Mouse (Mus musculus) embryonic facial prominence, embryonic 11.5 days (tissue): Measurements from ENCODE around the gene Nfatc2. TPM values are rescaled to one million over a fixed set of nuclear protein-coding genes. Genes with fewer than 3 reads are reported as not detected.
A peak's percentile ranks its signal among the peaks of the same experiment; 100 is the strongest.

Experiments used
- ATAC-seq: fragments of 200-750 bp; cut with Nextera tagmentation; replicated peaks from 2 replicates; pipeline ENCODE4 v1.8.0; 2017; ENCODE audit warnings: low read depth; ENCODE audit not compliant: insufficient number of reproducible peaks, low FRiP score, low TSS enrichment
- DNase-seq: peaks from one replicate; pipeline ENCODE4 v3.0.0-alpha.2; 2015; ENCODE audit warnings: low spot score
- H3K27ac ChIP-seq: fragments of 300-500 bp; sonication (generic); replicated peaks from 2 replicates; pipeline ENCODE4 v1.5.1; 2014; ENCODE audit warnings: mild to moderate bottlenecking, low read depth, low read length, control low read depth
- H3K27me3 ChIP-seq: fragments of 300-500 bp; sonication (generic); 2 replicates; pipeline ENCODE4 v1.6.1; 2014; ENCODE audit warnings: mild to moderate bottlenecking, low read length, moderate library complexity, mixed read lengths; ENCODE audit not compliant: control insufficient read depth, insufficient read depth
- H3K36me3 ChIP-seq: fragments of 300-500 bp; sonication (generic); replicated peaks from 2 replicates; pipeline ENCODE4 v1.6.1; 2014; ENCODE audit warnings: low read depth, mild to moderate bottlenecking, low read length, moderate library complexity, mixed read lengths; ENCODE audit not compliant: control insufficient read depth, insufficient read depth
- H3K4me1 ChIP-seq: fragments of 300-500 bp; sonication (generic); 2 replicates; pipeline ENCODE4 v1.6.1; 2014; ENCODE audit warnings: low read length, mixed read lengths; ENCODE audit not compliant: control insufficient read depth, insufficient read depth
- H3K4me2 ChIP-seq: fragments of 300-500 bp; sonication (generic); 2 replicates; pipeline ENCODE4 v1.6.1; 2014; ENCODE audit warnings: low read depth, mild to moderate bottlenecking, control low read depth, low read length, moderate library complexity
- H3K4me3 ChIP-seq: fragments of 300-500 bp; sonication (generic); 2 replicates; pipeline ENCODE4 v1.5.1; 2014; ENCODE audit warnings: low read depth, low read length, control low read depth
- H3K9ac ChIP-seq: fragments of 300-500 bp; sonication (generic); replicated peaks from 2 replicates; pipeline ENCODE4 v1.6.1; 2014; ENCODE audit warnings: mild to moderate bottlenecking, control low read depth, low read length
- H3K9me3 ChIP-seq: fragments of 300-500 bp; sonication (generic); replicated peaks from 2 replicates; pipeline ENCODE4 v1.6.1; 2016; ENCODE audit warnings: mild to moderate bottlenecking, low read length, inconsistent platforms, mixed read lengths; ENCODE audit not compliant: control insufficient read depth
- WGBS: fragments of 180-500 bp; shearing (Covaris S2); extraction: QIAGEN DNeasy Blood & Tissue Kit; methylation state at CpG from one replicate; pipeline ENCODE4 v1.1.7; 2014; 5-methylcytosine and 5-hydroxymethylcytosine counted together
- polyA plus RNA-seq: library from polyadenylated mRNA; unstranded; fragments of >200 nt; fragmentation: Nextera tagmentation; extraction: Ambion mirVana; gene quantifications from 2 replicates; pipeline ENCODE4 v1.2.1, GENCODE M21; 2014

Gene Nfatc2
- polyA plus RNA-seq, 1 experiment from 2014 or later, result 0.87 TPM

DNA sequence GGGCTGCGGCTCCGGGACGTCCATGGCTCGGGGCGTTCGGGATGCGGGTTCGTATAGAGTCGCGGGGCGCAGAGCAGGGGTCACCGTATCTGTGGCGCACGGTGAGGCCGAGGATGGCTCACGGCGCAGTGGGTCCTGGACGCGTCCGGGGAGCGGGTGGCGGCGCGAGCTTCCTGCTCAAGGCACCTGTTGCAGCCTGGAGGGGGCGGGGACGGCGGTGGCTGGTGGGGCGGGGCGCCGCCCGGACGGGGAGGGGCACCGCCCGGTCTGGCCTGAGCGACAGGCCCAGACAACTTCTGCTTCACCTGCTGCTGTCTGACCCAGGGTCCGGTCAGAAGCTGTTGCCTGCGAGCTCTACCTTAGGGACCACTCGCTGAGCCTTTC is 11.3 kb downstream of the Nfatc2 start:
- DNase-seq, result peak; percentile 25

GRCm38 (mm10) chr2:168589368-168590167 is 11.9 kb downstream of the Nfatc2 start:
- 6% methylated on average over 21 of the region's 21 CpGs for WGBS
- H3K4me2 ChIP-seq, result peak overlapping the region; percentile 68
- H3K4me3 ChIP-seq, result peak overlapping the region; percentile 40
- H3K9ac ChIP-seq, result peak overlapping the region; percentile 32; the same call in 1 of the 2 replicates
- H3K9me3 ChIP-seq, result no peaks in the 10 kb centered on the region
- peaks cover 22% of the 10 kb centered on the region for H3K27me3 ChIP-seq
- no peaks in the 10 kb centered on the region for H3K36me3 ChIP-seq
- no peak overlapping the region for H3K27ac ChIP-seq
- no peak for ATAC-seq
- DNase-seq, result no peak
- H3K4me1 ChIP-seq, result peaks cover 6% of the 10 kb centered on the region; the same call in 1 of the 2 replicates

More for the DNA sequence above, 11.3 kb downstream of the Nfatc2 start:
- Histone ChIP-seq H3K9me3 (no peaks in the 10 kb centered on the region), H3K9ac (peak overlapping the region; percentile 32), H3K4me3 (peak overlapping the region; percentile 40), H3K27me3 (peaks cover 22% of the 10 kb centered on the region), H3K27ac (no peak overlapping the region), H3K4me2 (peak overlapping the region; percentile 68), H3K4me1 (peaks cover 6% of the 10 kb centered on the region; the same call in 1 of the 2 replicates), H3K36me3 (no peaks in the 10 kb centered on the region)
- ATAC-seq, result no peak
- under 1% methylated on average over 24 of the region's 38 CpGs for WGBS

GRCm38 (mm10) chr2:168588591-168589367 is 12.7 kb downstream of the Nfatc2 start:
- peaks cover 6% of the 10 kb centered on the region; the same call in 1 of the 2 replicates for H3K4me1 ChIP-seq
- ATAC-seq (no peak), DNase-seq (no peak)
- 61% methylated on average over 11 of the region's 11 CpGs for WGBS
- no peaks in the 10 kb centered on the region for H3K36me3 ChIP-seq
- H3K27ac ChIP-seq, result no peak overlapping the region
- no peak overlapping the region for H3K9ac ChIP-seq
- no peaks in the 10 kb centered on the region for H3K9me3 ChIP-seq
- no peak overlapping the region for H3K4me3 ChIP-seq
- H3K4me2 ChIP-seq, result no peak overlapping the region
- H3K27me3 ChIP-seq, result peaks cover 22% of the 10 kb centered on the region

DNA sequence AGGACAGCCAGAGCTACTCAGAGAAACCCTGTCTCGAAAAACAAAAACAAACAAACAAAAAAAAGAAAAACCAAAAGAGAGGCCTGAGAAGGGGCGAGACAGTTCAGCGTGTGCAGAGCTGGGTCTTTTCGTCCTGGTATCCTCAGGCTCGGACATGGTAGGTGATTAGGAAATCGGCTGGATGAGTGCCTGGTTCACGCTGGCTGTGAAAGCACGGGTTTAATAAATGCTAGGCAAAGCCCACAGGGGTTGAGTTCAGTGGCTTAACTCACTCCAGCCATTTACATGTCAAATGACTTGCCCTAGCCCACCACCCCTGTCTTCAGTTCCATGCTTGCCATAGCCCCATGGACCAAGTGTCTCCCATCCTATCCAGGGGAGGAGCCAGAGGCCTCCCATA is 14.3 kb downstream of the Nfatc2 start:
- no peak overlapping the region for H3K27ac ChIP-seq
- H3K36me3 ChIP-seq, result no peaks in the 10 kb centered on the region
- no peak overlapping the region for H3K9ac ChIP-seq
- ATAC-seq (no peak), DNase-seq (no peak)
- WGBS, result 80% methylated on average over 8 of the region's 8 CpGs
- H3K4me2 ChIP-seq, result no peak overlapping the region
- H3K4me1 ChIP-seq, result peaks cover 6% of the 10 kb centered on the region; the same call in 1 of the 2 replicates
- no peak overlapping the region for H3K4me3 ChIP-seq
- H3K27me3 ChIP-seq, result peaks cover 22% of the 10 kb centered on the region
- no peaks in the 10 kb centered on the region for H3K9me3 ChIP-seq

- WGBS, result 90% methylated on average over 12 of the region's 12 CpGs
- H3K4me1 ChIP-seq, result peaks cover 6% of the 10 kb centered on the region; the same call in 1 of the 2 replicates
- no peaks in the 10 kb centered on the region for H3K36me3 ChIP-seq
- DNase-seq (no peak), ATAC-seq (no peak)
- H3K9ac ChIP-seq, result no peak overlapping the region
- H3K4me2 ChIP-seq, result no peak overlapping the region
- H3K27ac ChIP-seq, result no peak overlapping the region
- peaks cover 22% of the 10 kb centered on the region for H3K27me3 ChIP-seq
- no peaks in the 10 kb centered on the region for H3K9me3 ChIP-seq
- no peak overlapping the region for H3K4me3 ChIP-seq
Measured at GRCm38 (mm10) chr2:168586512-168586911, 14.9 kb downstream of the Nfatc2 start.

- no peak for DNase-seq
- H3K36me3 ChIP-seq, result no peaks in the 10 kb centered on the region
- WGBS, result 74% methylated on average over 6 of the region's 6 CpGs
- no peak overlapping the region for H3K9ac ChIP-seq
- peaks cover 9% of the 10 kb centered on the region for H3K27me3 ChIP-seq
- no peak overlapping the region for H3K4me2 ChIP-seq
- no peak overlapping the region for H3K27ac ChIP-seq
- H3K4me3 ChIP-seq, result no peak overlapping the region
- ATAC-seq, result no peak
- H3K4me1 ChIP-seq, result peaks cover 11% of the 10 kb centered on the region
- H3K9me3 ChIP-seq, result no peaks in the 10 kb centered on the region
Measured at GRCm38 (mm10) chr2:168584857-168585256, 16.6 kb downstream of the Nfatc2 start.

GRCm38 (mm10) chr2:168584408-168584807 is 17.0 kb downstream of the Nfatc2 start:
- H3K36me3 ChIP-seq, result no peaks in the 10 kb centered on the region
- WGBS, result 68% methylated on average over 8 of the region's 8 CpGs

GRCm38 (mm10) chr2:168583084-168583483 is 18.4 kb downstream of the Nfatc2 start:
- no peak overlapping the region for H3K9ac ChIP-seq
- no peaks in the 10 kb centered on the region for H3K36me3 ChIP-seq
- H3K4me3 ChIP-seq, result no peak overlapping the region
- H3K4me1 ChIP-seq, result peaks cover 8% of the 10 kb centered on the region
- H3K4me2 ChIP-seq, result no peak overlapping the region
- H3K27me3 ChIP-seq, result no peaks in the 10 kb centered on the region
- ATAC-seq (no peak), DNase-seq (no peak)
- H3K9me3 ChIP-seq, result no peaks in the 10 kb centered on the region
- 73% methylated on average over 5 of the region's 5 CpGs for WGBS
- H3K27ac ChIP-seq, result no peak overlapping the region

More at GRCm38 (mm10) chr2:168584408-168584807, 17.0 kb downstream of the Nfatc2 start:
- ATAC-seq (no peak), DNase-seq (no peak)
- Histone ChIP-seq H3K4me3 (no peak overlapping the region), H3K27me3 (peaks cover 4% of the 10 kb centered on the region), H3K9me3 (no peaks in the 10 kb centered on the region), H3K9ac (no peak overlapping the region), H3K4me2 (no peak overlapping the region), H3K27ac (no peak overlapping the region), H3K4me1 (peaks cover 8% of the 10 kb centered on the region)
